Mouse (Mus musculus) effector memory CD4-positive, alpha-beta T cell, adult 7 months (primary cell): ENCODE data around the gene Tm6sf1. TPM values are rescaled to one million over a fixed set of nuclear protein-coding genes. Genes with fewer than 3 reads are reported as not detected.

Source experiments
- polyA plus RNA-seq: library from polyadenylated mRNA; unstranded; fragments of 100-300 nt; shearing (Covaris generic); gene quantifications from one replicate; pipeline ENCODE4 v1.2.1, GENCODE M21; 2017

Tm6sf1 gene
- polyA plus RNA-seq: 13.6 TPM

GRCm38 (mm10) chr7:81858968-81859721, at the start of gene Tm6sf1:
Gene Tm6sf1 (plus strand): TSS chr7:81859001.

GRCm38 (mm10) chr7:81829379-81829894, 29.4 kb upstream of the Tm6sf1 start, which contains the start of gene Btbd1:
Gene Btbd1 (minus strand): TSS chr7:81829431.

GRCm38 (mm10) chr7:81855694-81856093, 3.1 kb upstream of the Tm6sf1 start, which contains the start of gene Gm10160:
Gene Gm10160 (minus strand): TSS chr7:81855794.

Other genes starting within 250 kb of the Tm6sf1 start
- gene Homer2, start 151.5 kb upstream of the Tm6sf1 start, polyA plus RNA-seq: 1.2 TPM
- gene Ramac, start 96.1 kb upstream of the Tm6sf1 start, polyA plus RNA-seq: 179 TPM
- gene 3110040N11Rik, start 69.5 kb upstream of the Tm6sf1 start, polyA plus RNA-seq: 33.5 TPM
- gene Btbd1, start 29.6 kb upstream of the Tm6sf1 start, polyA plus RNA-seq: 88.5 TPM
- gene Gm10160, start 3.2 kb upstream of the Tm6sf1 start, polyA plus RNA-seq: not detected
- gene Hdgfl3, start 75.5 kb downstream of the Tm6sf1 start, polyA plus RNA-seq: 15.8 TPM
- not detected for gene Bnc1, start 133.3 kb downstream of the Tm6sf1 start, polyA plus RNA-seq